Mouse (Mus musculus): ENCODE data around the gene Slc15a2. TPM values are rescaled to one million over a fixed set of nuclear protein-coding genes. Genes with fewer than 3 reads are reported as not detected.

Gene Slc15a2
- total RNA-seq (2014; fragmentation: Nextera tagmentation) (141 and 144 TPM in 2 replicates), total RNA-seq (2017) (98.9 and 111 TPM in 2 replicates), polyA plus RNA-seq (2012) (1.2 and 1.6 TPM in 2 replicates)

DNA sequence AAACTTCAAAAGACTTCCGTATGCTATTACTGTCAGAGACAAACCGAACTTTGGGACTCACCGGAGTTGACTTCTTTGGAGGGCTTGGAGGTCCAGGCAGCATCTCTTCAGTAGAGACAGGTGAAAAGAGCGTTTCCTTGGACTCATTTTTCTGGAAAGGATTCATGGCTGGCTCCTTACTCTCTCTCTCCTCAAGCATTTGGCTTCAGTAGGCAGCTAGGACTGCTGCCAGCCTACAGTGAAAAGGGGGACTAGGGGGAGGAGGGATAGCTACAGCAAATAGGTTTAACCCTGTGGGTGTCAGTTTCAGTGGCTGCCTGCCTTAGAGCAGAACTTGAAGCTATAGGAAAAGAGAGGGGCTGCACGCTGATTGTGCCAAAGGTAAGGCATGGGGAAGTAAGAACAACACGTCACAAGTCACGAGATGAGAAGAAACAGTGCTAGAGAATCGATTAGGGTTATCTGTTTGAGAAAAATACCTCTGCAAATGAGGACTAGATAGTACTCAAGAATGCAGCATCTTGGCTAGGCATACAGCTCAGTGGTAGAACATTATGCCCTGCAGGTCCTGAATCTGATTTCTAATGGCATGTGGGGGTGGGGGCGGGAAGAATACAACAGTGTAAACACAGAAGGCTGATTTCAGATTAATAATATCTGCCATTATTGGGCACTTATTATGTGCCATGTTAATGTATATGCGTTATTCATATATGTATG is at the start of gene Slc15a2:
Gene Slc15a2, minus strand, starts transcription at position 369 of the 720 bp plus-strand sequence.
- no peak for ATAC-seq (ENCODE audit: extremely low read depth, insufficient number of reproducible peaks, low FRiP score, poor library complexity, severe bottlenecking)
- TF ChIP-seq CTCF (IDR thresholded peaks at IDR 0.05; ENCODE audit: low read depth, low read length) (no peak), GATA1 (IDR thresholded peaks at IDR 0.05; ENCODE audit: borderline replicate concordance, low read length) (no peak), TAL1 (conservative IDR thresholded peaks at IDR 0.05; ENCODE audit: low read depth, low read length) (no peak), POLR2AphosphoS5 (IDR thresholded peaks at IDR 0.05; ENCODE audit: insufficient replicate concordance, low read depth, low read length) (no peak), GATA2 (IDR thresholded peaks at IDR 0.05; ENCODE audit: borderline replicate concordance, low read depth, low read length) (no peak)

DNA sequence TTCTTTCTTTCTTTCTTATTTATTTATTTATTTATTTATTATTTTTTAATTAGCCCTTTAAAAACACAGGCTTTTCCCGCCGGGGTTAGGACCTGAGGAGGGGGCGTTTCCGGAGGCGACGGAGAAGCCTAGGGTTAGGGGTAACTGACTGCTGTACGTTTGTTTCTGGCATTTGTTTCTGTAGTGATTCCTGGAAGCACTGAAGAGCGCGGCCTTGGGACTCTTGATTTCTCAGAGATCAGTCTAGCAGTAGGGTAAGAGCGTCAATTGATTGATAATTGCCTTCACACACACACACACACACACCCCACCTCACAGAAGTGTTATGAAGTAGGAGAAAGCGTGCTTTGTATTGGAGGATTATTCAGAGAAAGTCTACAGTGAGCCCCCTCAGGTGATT is 44.1 kb upstream of the Slc15a2 start:
- DNase-seq (ENCODE audit: low spot score), result no peak
- Histone ChIP-seq H3K4me3 (ENCODE audit: low read depth, low read length) (peak overlapping the region; percentile 91), H3K4me1 (ENCODE audit: insufficient read depth, low read depth, low read length) (peaks cover 11% of the 10 kb centered on the region), H3K27me3 (ENCODE audit: insufficient read depth, low read length) (no peaks in the 10 kb centered on the region), H3K36me3 (replicated peaks) (no peaks in the 10 kb centered on the region), H3K9me3 (replicated peaks) (no peaks in the 10 kb centered on the region)
- TF ChIP-seq POLR2AphosphoS5 (IDR thresholded peaks at IDR 0.05; ENCODE audit: insufficient replicate concordance, low read depth, low read length) (no peak), GATA2 (IDR thresholded peaks at IDR 0.05; ENCODE audit: borderline replicate concordance, low read depth, low read length) (no peak), GATA1 (IDR thresholded peaks at IDR 0.05; ENCODE audit: borderline replicate concordance, low read length) (no peak), TAL1 (conservative IDR thresholded peaks at IDR 0.05; ENCODE audit: low read depth, low read length) (no peak), CTCF (IDR thresholded peaks at IDR 0.05; ENCODE audit: low read depth, low read length) (no peak)
- no peak for ATAC-seq (ENCODE audit: extremely low read depth, insufficient number of reproducible peaks, low FRiP score, poor library complexity, severe bottlenecking)

More for the DNA sequence above, at the start of gene Slc15a2:
- Histone ChIP-seq H3K36me3 (replicated peaks) (no peaks in the 10 kb centered on the region), H3K4me3 (ENCODE audit: low read depth, low read length) (no peak within 1 kb of the TSS), H3K27me3 (ENCODE audit: insufficient read depth, low read length) (peaks cover 5% of the 10 kb centered on the region; the same call in 1 of the 2 replicates), H3K9me3 (replicated peaks) (no peaks in the 10 kb centered on the region), H3K4me1 (ENCODE audit: insufficient read depth, low read depth, low read length) (no peaks in the 10 kb centered on the region)
- DNase-seq (ENCODE audit: low spot score), result no peak

DNA sequence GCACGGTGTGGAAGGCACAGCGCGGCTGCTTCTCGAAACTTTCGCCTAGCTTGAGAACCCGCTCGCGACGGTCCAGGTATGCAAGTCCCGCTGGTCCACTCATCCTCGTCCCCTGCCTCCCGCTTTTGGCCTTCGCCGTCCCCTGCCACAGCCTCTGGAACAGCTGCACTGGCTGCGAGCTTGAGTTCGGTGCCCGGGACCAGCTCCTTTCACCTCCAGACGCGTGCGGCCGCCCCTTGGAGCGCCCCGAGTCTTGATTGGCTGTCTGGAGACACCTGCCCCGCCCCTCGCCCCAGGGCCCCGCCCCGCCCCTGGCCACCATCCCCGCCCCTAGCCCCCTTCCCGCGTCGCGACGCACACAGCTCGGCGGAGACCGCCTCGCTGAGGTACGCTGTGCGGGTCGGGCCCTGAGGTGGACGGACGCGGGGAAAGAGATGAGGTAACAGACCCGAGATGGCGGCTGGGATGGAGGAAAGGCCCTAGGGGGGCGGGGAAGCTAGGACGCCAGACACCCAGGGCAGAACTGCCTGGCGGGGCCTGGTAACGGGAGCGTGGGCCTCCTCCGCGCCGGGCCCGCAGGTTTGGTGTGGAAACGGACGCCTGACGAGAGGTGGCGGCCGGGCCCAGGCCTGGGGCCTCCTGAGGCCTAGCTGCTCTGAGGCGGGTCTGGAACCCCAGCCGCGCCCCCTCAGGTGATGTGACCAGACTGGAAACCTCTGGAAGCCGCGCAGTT is 43.5 kb upstream of the Slc15a2 start, which contains the start of gene Iqcb1:
Gene Iqcb1, plus strand, starts transcription at position 332 of the 733 bp plus-strand sequence.
- Histone ChIP-seq H3K9me3 (replicated peaks) (no peaks in the 10 kb centered on the region), H3K36me3 (replicated peaks) (no peaks in the 10 kb centered on the region), H3K4me3 (ENCODE audit: low read depth, low read length) (peak within 1 kb of the TSS; percentile 91), H3K27me3 (ENCODE audit: insufficient read depth, low read length) (no peaks in the 10 kb centered on the region), H3K4me1 (ENCODE audit: insufficient read depth, low read depth, low read length) (peaks cover 11% of the 10 kb centered on the region)
- TF ChIP-seq POLR2AphosphoS5 (IDR thresholded peaks at IDR 0.05; ENCODE audit: insufficient replicate concordance, low read depth, low read length), result no peak
- ATAC-seq (ENCODE audit: extremely low read depth, insufficient number of reproducible peaks, low FRiP score, poor library complexity, severe bottlenecking), result peak; percentile 78
- peak; percentile 89 for DNase-seq (ENCODE audit: low spot score)

DNA sequence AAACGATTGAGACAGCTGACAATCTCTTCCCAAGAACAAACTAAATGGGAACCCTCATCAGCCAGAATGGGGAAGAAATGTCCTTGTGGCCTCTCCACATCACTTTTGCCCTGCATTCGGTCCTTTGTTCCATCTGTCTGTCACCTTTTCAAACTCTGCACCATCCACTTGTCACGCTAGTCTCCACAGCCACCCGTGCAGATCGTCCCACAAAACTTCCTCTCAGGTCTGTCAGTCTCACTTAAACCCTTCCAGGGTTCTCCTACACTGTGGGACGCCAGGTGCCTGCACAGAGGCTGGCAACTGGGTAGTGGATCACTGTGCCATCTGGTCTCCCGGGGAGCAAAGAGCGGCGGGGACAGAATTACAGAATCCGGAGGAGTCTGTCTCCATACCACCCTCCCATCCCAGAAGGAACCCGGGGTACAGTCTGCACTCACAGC is 42.9 kb upstream of the Slc15a2 start:
- peaks cover 11% of the 10 kb centered on the region for H3K4me1 ChIP-seq (ENCODE audit: insufficient read depth, low read depth, low read length)
- H3K36me3 ChIP-seq (replicated peaks), result no peaks in the 10 kb centered on the region
- ATAC-seq (ENCODE audit: extremely low read depth, insufficient number of reproducible peaks, low FRiP score, poor library complexity, severe bottlenecking), result peak; percentile 29; the same call in 1 of the 2 replicates
- no peaks in the 10 kb centered on the region for H3K9me3 ChIP-seq (replicated peaks)
- no peaks in the 10 kb centered on the region for H3K27me3 ChIP-seq (ENCODE audit: insufficient read depth, low read length)
- peak overlapping the region; percentile 91 for H3K4me3 ChIP-seq (ENCODE audit: low read depth, low read length)
- no peak for TF ChIP-seq POLR2AphosphoS5 (IDR thresholded peaks at IDR 0.05; ENCODE audit: insufficient replicate concordance, low read depth, low read length)
- no peak for TF ChIP-seq GATA1 (IDR thresholded peaks at IDR 0.05; ENCODE audit: borderline replicate concordance, low read length)
- TF ChIP-seq CTCF (IDR thresholded peaks at IDR 0.05; ENCODE audit: low read depth, low read length), result no peak
- no peak for TF ChIP-seq TAL1 (conservative IDR thresholded peaks at IDR 0.05; ENCODE audit: low read depth, low read length)
- peak; percentile 5 for DNase-seq (ENCODE audit: low spot score)

DNA sequence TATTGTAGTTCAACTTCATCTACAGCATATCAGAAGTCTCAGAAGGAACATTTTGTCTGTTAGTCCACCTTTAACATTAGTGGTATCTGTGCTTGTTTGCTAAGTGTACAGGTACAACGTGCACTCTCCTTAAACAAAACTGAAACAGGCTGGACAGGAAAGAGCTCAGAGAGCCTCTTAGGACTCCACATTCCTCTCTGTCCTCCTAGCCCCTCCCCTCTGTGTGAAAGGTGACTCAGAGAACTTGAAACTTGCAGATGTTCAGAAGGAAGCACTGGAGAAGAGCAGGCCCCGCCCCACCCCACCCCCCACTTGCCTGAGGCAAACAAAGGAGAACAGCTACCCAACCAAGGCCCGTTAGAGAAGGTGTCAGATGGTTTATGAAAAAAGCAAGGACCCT is 36.7 kb upstream of the Slc15a2 start:
- TF ChIP-seq TAL1 (conservative IDR thresholded peaks at IDR 0.05; ENCODE audit: low read depth, low read length), result no peak
- TF ChIP-seq CTCF (IDR thresholded peaks at IDR 0.05; ENCODE audit: low read depth, low read length), result no peak
- no peak for TF ChIP-seq POLR2AphosphoS5 (IDR thresholded peaks at IDR 0.05; ENCODE audit: insufficient replicate concordance, low read depth, low read length)
- no peak for TF ChIP-seq GATA2 (IDR thresholded peaks at IDR 0.05; ENCODE audit: borderline replicate concordance, low read depth, low read length)
- no peak for TF ChIP-seq GATA1 (IDR thresholded peaks at IDR 0.05; ENCODE audit: borderline replicate concordance, low read length)
- no peak overlapping the region for H3K4me3 ChIP-seq (ENCODE audit: low read depth, low read length)
- peak; percentile 78 for ATAC-seq (ENCODE audit: extremely low read depth, insufficient number of reproducible peaks, low FRiP score, poor library complexity, severe bottlenecking)
- H3K4me1 ChIP-seq (ENCODE audit: insufficient read depth, low read depth, low read length), result peaks cover 7% of the 10 kb centered on the region
- DNase-seq (ENCODE audit: low spot score), result peak; percentile 26
- H3K9me3 ChIP-seq (replicated peaks), result no peaks in the 10 kb centered on the region
- H3K27me3 ChIP-seq (ENCODE audit: insufficient read depth, low read length), result no peaks in the 10 kb centered on the region
- no peaks in the 10 kb centered on the region for H3K36me3 ChIP-seq (replicated peaks)

DNA sequence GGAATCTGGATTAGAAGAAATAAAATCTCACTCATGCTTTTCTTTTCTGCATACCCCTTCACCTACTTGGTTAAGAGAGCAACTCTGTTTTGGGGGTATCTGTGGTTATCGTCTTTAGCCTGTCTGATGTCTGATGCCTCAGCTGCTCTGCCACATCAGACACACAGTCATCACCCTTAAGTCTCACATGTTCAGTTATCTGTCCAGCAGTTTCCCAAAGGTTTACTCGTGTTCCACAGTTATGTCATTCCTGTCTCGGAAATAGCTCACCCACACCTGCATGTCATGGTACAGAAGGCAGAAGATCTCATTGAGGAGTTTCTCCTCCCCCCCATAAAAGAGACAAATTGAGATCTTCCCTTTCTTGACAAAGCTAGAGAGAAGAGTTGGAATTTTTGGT is 36.0 kb upstream of the Slc15a2 start:
- no peak for ATAC-seq (ENCODE audit: extremely low read depth, insufficient number of reproducible peaks, low FRiP score, poor library complexity, severe bottlenecking)
- Histone ChIP-seq H3K27me3 (ENCODE audit: insufficient read depth, low read length) (no peaks in the 10 kb centered on the region), H3K36me3 (replicated peaks) (no peaks in the 10 kb centered on the region), H3K9me3 (replicated peaks) (no peaks in the 10 kb centered on the region), H3K4me1 (ENCODE audit: insufficient read depth, low read depth, low read length) (peaks cover 7% of the 10 kb centered on the region), H3K4me3 (ENCODE audit: low read depth, low read length) (no peak overlapping the region)
- no peak for DNase-seq (ENCODE audit: low spot score)
- no peak for TF ChIP-seq POLR2AphosphoS5 (IDR thresholded peaks at IDR 0.05; ENCODE audit: insufficient replicate concordance, low read depth, low read length)
- TF ChIP-seq CTCF (IDR thresholded peaks at IDR 0.05; ENCODE audit: low read depth, low read length), result no peak
- no peak for TF ChIP-seq GATA2 (IDR thresholded peaks at IDR 0.05; ENCODE audit: borderline replicate concordance, low read depth, low read length)
- TF ChIP-seq GATA1 (IDR thresholded peaks at IDR 0.05; ENCODE audit: borderline replicate concordance, low read length), result no peak
- TF ChIP-seq TAL1 (conservative IDR thresholded peaks at IDR 0.05; ENCODE audit: low read depth, low read length), result no peak

Data from G1E (cell line).